Comparison of ENCODE assay signal across 19 mouse cellular contexts in genomic region chr3:60535224-60535623, GRCm38 (mm10).
DNase-seq lines count a peak whose midpoint lies in the region; ATAC-seq and TF ChIP-seq lines count a peak whose summit lies in the region.
"Had no signal": no experiment of that assay in that cellular context is flagged by ENCODE, and none has a peak within 500 bp of the region (broad histone marks: within the 10 kb centered on the region; RNA-seq: fewer than 3 reads in every experiment).

No protein-coding gene starts in this region.

- no peak for TF ChIP-seq CTCF in lung, postnatal 0 days (IDR thresholded peaks at IDR 0.05)

- H3K27ac ChIP-seq in heart, embryonic 13.5 days (replicated peaks): peak overlapping the region; percentile 20
- no peak overlapping the region for H3K27ac ChIP-seq in lung, postnatal 0 days (ENCODE audit: low read length)
- H3K27ac ChIP-seq in brown adipose tissue, adult 24 weeks (replicated peaks; ENCODE audit: low read depth, low read length): peak overlapping the region; percentile 50
- H3K27ac ChIP-seq: embryonic facial prominence, embryonic 12.5 days; intestine, embryonic 15.5 days; kidney, postnatal 0 days; limb, embryonic 12.5 days; liver, embryonic 14.5 days; stomach, embryonic 15.5 days had no signal

- no peak overlapping the region for H3K4me3 ChIP-seq in heart, embryonic 13.5 days
- H3K4me3 ChIP-seq in lung, postnatal 0 days (ENCODE audit: low read depth, low read length): no peak overlapping the region
- H3K4me3 ChIP-seq in brown adipose tissue, adult 24 weeks (ENCODE audit: insufficient read depth, low read depth, low read length): no peak overlapping the region
- H3K4me3 ChIP-seq: embryonic facial prominence, embryonic 12.5 days; intestine, embryonic 15.5 days; limb, embryonic 12.5 days; stomach, embryonic 15.5 days had no signal

- H3K4me2 ChIP-seq in heart, embryonic 13.5 days: no peak overlapping the region
- H3K4me2 ChIP-seq in lung, postnatal 0 days (replicated peaks; ENCODE audit: low read depth, low read length): no peak overlapping the region
- H3K4me2 ChIP-seq: embryonic facial prominence, embryonic 12.5 days; intestine, embryonic 15.5 days; limb, embryonic 12.5 days; stomach, embryonic 15.5 days had no signal

- no peak overlapping the region for H3K9ac ChIP-seq in heart, embryonic 13.5 days
- H3K9ac ChIP-seq in lung, postnatal 0 days (replicated peaks; ENCODE audit: low read depth): no peak overlapping the region
- H3K9ac ChIP-seq: embryonic facial prominence, embryonic 12.5 days; intestine, embryonic 15.5 days; limb, embryonic 12.5 days; liver, embryonic 14.5 days; stomach, embryonic 15.5 days had no signal

- H3K4me1 ChIP-seq in heart, embryonic 13.5 days: peaks cover 56% of the 10 kb centered on the region
- peaks cover 9% of the 10 kb centered on the region; the same call in 1 of the 2 replicates for H3K4me1 ChIP-seq in lung, postnatal 0 days (ENCODE audit: insufficient read depth, low read depth, low read length)
- peaks cover 19% of the 10 kb centered on the region for H3K4me1 ChIP-seq in brown adipose tissue, adult 24 weeks (ENCODE audit: control insufficient read depth, insufficient read depth, insufficient read length, low read length)

- no peaks in the 10 kb centered on the region for H3K27me3 ChIP-seq in heart, embryonic 13.5 days (replicated peaks)
- H3K27me3 ChIP-seq in lung, postnatal 0 days (replicated peaks; ENCODE audit: insufficient read depth, low read length): no peaks in the 10 kb centered on the region
- H3K27me3 ChIP-seq: embryonic facial prominence, embryonic 12.5 days; intestine, embryonic 15.5 days; limb, embryonic 12.5 days; stomach, embryonic 15.5 days had no signal

- no peak for DNase-seq in heart, adult 18-20 months
- no peak for DNase-seq in lung, postnatal 0 days (ENCODE audit: low spot score)
- no peak for DNase-seq in lung, postnatal 4 days
- DNase-seq in lung, adult 18-20 months: no peak
- DNase-seq: adrenal gland, adult 2 months; cerebellum, adult 2 months; gastrocnemius, postnatal 25 days; right cerebral cortex, postnatal 14 days; thymus, adult 2 months had no signal

- H3K36me3 ChIP-seq in heart, embryonic 13.5 days: no peaks in the 10 kb centered on the region
- no peaks in the 10 kb centered on the region for H3K36me3 ChIP-seq in lung, postnatal 0 days (ENCODE audit: insufficient read depth, low read length)
- H3K36me3 ChIP-seq: embryonic facial prominence, embryonic 12.5 days; intestine, embryonic 15.5 days; limb, embryonic 12.5 days; stomach, embryonic 15.5 days had no signal

- TF ChIP-seq EP300 in lung, postnatal 0 days (IDR thresholded peaks at IDR 0.05): no peak

- ATAC-seq in heart, embryonic 13.5 days (ENCODE audit: extremely low read depth, insufficient number of reproducible peaks, low FRiP score, low TSS enrichment): no peak
- peak; percentile 21; the same call in 1 of the 2 replicates for ATAC-seq in lung, postnatal 0 days
- no peak for ATAC-seq in monocyte, adult 5-6 weeks (replicated peaks; ENCODE audit: insufficient number of reproducible peaks, low FRiP score, low TSS enrichment, poor library complexity, severe bottlenecking)
- ATAC-seq: intestine, embryonic 15.5 days; midbrain, embryonic 16.5 days had no signal

- 32% methylated on average over 3 of the region's 3 CpGs for WGBS in heart, embryonic 13.5 days
- 9% methylated on average over 3 of the region's 3 CpGs for WGBS in lung, postnatal 0 days

- no peaks in the 10 kb centered on the region for H3K9me3 ChIP-seq in heart, embryonic 13.5 days
- no peaks in the 10 kb centered on the region for H3K9me3 ChIP-seq in lung, postnatal 0 days (ENCODE audit: low read length)
- H3K9me3 ChIP-seq: embryonic facial prominence, embryonic 12.5 days; intestine, embryonic 15.5 days; limb, embryonic 12.5 days; stomach, embryonic 15.5 days had no signal
